ENCODE assay signal across 9 mouse cellular contexts in genomic region chr5:128976266-128976665, GRCm38 (mm10). TPM values are rescaled to one million over a fixed set of nuclear protein-coding genes. Genes with fewer than 3 reads are reported as not detected.
DNase-seq lines count a peak whose midpoint lies in the region; ATAC-seq and TF ChIP-seq lines count a peak whose summit lies in the region.
"Had no signal": no experiment of that assay in that cellular context is flagged by ENCODE, and none has a peak within 500 bp of the region (broad histone marks: within the 10 kb centered on the region; RNA-seq: fewer than 3 reads in every experiment).

No protein-coding gene starts in this region.

- H3K9me3 ChIP-seq in intestine, postnatal 0 days (ENCODE audit: control insufficient read depth): no peaks in the 10 kb centered on the region
- H3K9me3 ChIP-seq in intestine, embryonic 15.5 days: no peaks in the 10 kb centered on the region
- H3K9me3 ChIP-seq: liver, embryonic 13.5 days had no signal

- no peak for ATAC-seq in intestine, postnatal 0 days
- ATAC-seq in intestine, embryonic 15.5 days: no peak

- no peak overlapping the region for H3K27ac ChIP-seq in intestine, postnatal 0 days (ENCODE audit: low read depth, low read length)
- H3K27ac ChIP-seq in intestine, embryonic 15.5 days: no peak overlapping the region
- no peak overlapping the region for H3K27ac ChIP-seq in bone marrow macrophage, adult 2 months (ENCODE audit: insufficient read depth, low read depth, low read length)
- no peak overlapping the region for H3K27ac ChIP-seq in olfactory bulb, adult 2 months (ENCODE audit: insufficient read depth, low read depth, low read length)
- H3K27ac ChIP-seq: liver, embryonic 13.5 days had no signal

- H3K4me1 ChIP-seq in intestine, postnatal 0 days (replicated peaks; ENCODE audit: control insufficient read depth, insufficient read depth, low read length): no peaks in the 10 kb centered on the region
- no peaks in the 10 kb centered on the region for H3K4me1 ChIP-seq in intestine, embryonic 15.5 days (replicated peaks)
- no peaks in the 10 kb centered on the region for H3K4me1 ChIP-seq in bone marrow macrophage, adult 2 months (ENCODE audit: control insufficient read depth, insufficient read depth, low read length)
- H3K4me1 ChIP-seq in olfactory bulb, adult 2 months (ENCODE audit: control insufficient read depth, insufficient read depth, low read length): peaks cover under 1% of the 10 kb centered on the region
- H3K4me1 ChIP-seq: liver, embryonic 13.5 days had no signal

- H3K4me2 ChIP-seq in intestine, postnatal 0 days (replicated peaks; ENCODE audit: low read depth): no peak overlapping the region
- no peak overlapping the region for H3K4me2 ChIP-seq in intestine, embryonic 15.5 days (replicated peaks)
- H3K4me2 ChIP-seq: liver, embryonic 13.5 days had no signal

- DNase-seq in ES-CJ7 (ENCODE audit: low read depth, low spot score): peak; percentile 77
- DNase-seq in kidney, postnatal 14 days: peak; percentile 69
- no peak for DNase-seq in urinary bladder, adult 18-20 months (ENCODE audit: low spot score in 2 of 2)
- DNase-seq in gastrocnemius, postnatal 25 days: no peak
- DNase-seq: liver, embryonic 13.5 days had no signal

- 27% methylated on average over 4 of the region's 4 CpGs for WGBS in intestine, postnatal 0 days
- WGBS in intestine, embryonic 15.5 days: 28% methylated on average over 4 of the region's 4 CpGs
- WGBS in olfactory bulb, adult 2 months: 17% methylated on average over 4 of the region's 4 CpGs

- H3K27me3 ChIP-seq in intestine, postnatal 0 days (replicated peaks; ENCODE audit: control insufficient read depth, insufficient read depth, low read length): no peaks in the 10 kb centered on the region
- no peaks in the 10 kb centered on the region for H3K27me3 ChIP-seq in intestine, embryonic 15.5 days (replicated peaks)
- H3K27me3 ChIP-seq: liver, embryonic 13.5 days had no signal

- no peak for TF ChIP-seq POLR2A in bone marrow macrophage, adult 2 months (IDR thresholded peaks at IDR 0.05; ENCODE audit: borderline replicate concordance, low read depth, low read length)
- no peak for TF ChIP-seq POLR2A in olfactory bulb, adult 2 months (IDR thresholded peaks at IDR 0.05; ENCODE audit: insufficient read depth, low read depth, low read length)

- H3K9ac ChIP-seq in intestine, postnatal 0 days (ENCODE audit: low read depth, low read length): no peak overlapping the region
- H3K9ac ChIP-seq in intestine, embryonic 15.5 days: no peak overlapping the region
- H3K9ac ChIP-seq: liver, embryonic 13.5 days had no signal

- H3K36me3 ChIP-seq in intestine, postnatal 0 days (ENCODE audit: control insufficient read depth, insufficient read depth): no peaks in the 10 kb centered on the region
- H3K36me3 ChIP-seq in intestine, embryonic 15.5 days: no peaks in the 10 kb centered on the region
- H3K36me3 ChIP-seq: liver, embryonic 13.5 days had no signal

- TF ChIP-seq CTCF in intestine, postnatal 0 days (IDR thresholded peaks at IDR 0.05; ENCODE audit: low read depth): peak; percentile 66
- peak; percentile 22; the same call in 1 of the 2 replicates for TF ChIP-seq CTCF in bone marrow macrophage, adult 2 months (IDR thresholded peaks at IDR 0.05; ENCODE audit: low read depth, low read length)
- TF ChIP-seq CTCF in olfactory bulb, adult 2 months (IDR thresholded peaks at IDR 0.05; ENCODE audit: insufficient read depth, low read depth, low read length): peak; percentile 34; the same call in 1 of the 2 replicates

- H3K4me3 ChIP-seq in intestine, postnatal 0 days (ENCODE audit: low read depth, low read length): no peak overlapping the region
- no peak overlapping the region for H3K4me3 ChIP-seq in intestine, embryonic 15.5 days (replicated peaks)
- no peak overlapping the region for H3K4me3 ChIP-seq in bone marrow macrophage, adult 2 months (ENCODE audit: insufficient read depth, low read length)
- no peak overlapping the region for H3K4me3 ChIP-seq in olfactory bulb, adult 2 months (ENCODE audit: insufficient read depth, low read depth, low read length)
- H3K4me3 ChIP-seq: liver, embryonic 13.5 days had no signal

RNA-seq across cellular contexts. Expression of gene Rimbp2, which starts 23.0 kb away (rescaled TPM):
- polyA plus RNA-seq in intestine, postnatal 0 days (2015; fragmentation: Nextera tagmentation; extraction: Ambion mirVana): 0.13 and 0.34 TPM in 2 replicates
- 0.98 and 1.5 TPM in 2 replicates for polyA plus RNA-seq in intestine, embryonic 15.5 days (2015; fragmentation: Nextera tagmentation; extraction: Ambion mirVana)
- 0.92 TPM in 1 of 2 replicates, not detected in the other for polyA plus RNA-seq in bone marrow macrophage, adult 2 months (2012; ENCODE audit: insufficient read depth, insufficient read length, missing spikeins)
- not detected in 2 replicates for polyA plus RNA-seq in olfactory bulb, adult 2 months (2012; ENCODE audit: insufficient read depth, insufficient read length, low replicate concordance, missing spikeins)
- not detected for total RNA-seq in gastrocnemius, postnatal 25 days (2021)
- polyA plus RNA-seq: liver, embryonic 13.5 days had no signal

RNA-seq across cellular contexts. Expression of gene Stx2, which starts 32.1 kb away (rescaled TPM):
- polyA plus RNA-seq in intestine, postnatal 0 days (2015; fragmentation: Nextera tagmentation; extraction: Ambion mirVana): 8.7 and 12.3 TPM in 2 replicates
- polyA plus RNA-seq in intestine, embryonic 15.5 days (2015; fragmentation: Nextera tagmentation; extraction: Ambion mirVana): 21.1 and 24.1 TPM in 2 replicates
- polyA plus RNA-seq in bone marrow macrophage, adult 2 months (2012; ENCODE audit: insufficient read depth, insufficient read length, missing spikeins): 106 and 112 TPM in 2 replicates
- polyA plus RNA-seq in olfactory bulb, adult 2 months (2012; ENCODE audit: insufficient read depth, insufficient read length, low replicate concordance, missing spikeins): not detected in 2 replicates
- total RNA-seq in gastrocnemius, postnatal 25 days (2021): 1 to 10 TPM; 7.8 to 8.8 TPM

RNA-seq across cellular contexts. Expression of gene Ran, which starts 43.6 kb away (rescaled TPM):
- 191 and 196 TPM in 2 replicates for polyA plus RNA-seq in intestine, postnatal 0 days (2015; fragmentation: Nextera tagmentation; extraction: Ambion mirVana)
- 527 and 602 TPM in 2 replicates for polyA plus RNA-seq in intestine, embryonic 15.5 days (2015; fragmentation: Nextera tagmentation; extraction: Ambion mirVana)
- polyA plus RNA-seq in bone marrow macrophage, adult 2 months (2012; ENCODE audit: insufficient read depth, insufficient read length, missing spikeins): 94.1 and 102 TPM in 2 replicates
- not detected in 2 replicates for polyA plus RNA-seq in olfactory bulb, adult 2 months (2012; ENCODE audit: insufficient read depth, insufficient read length, low replicate concordance, missing spikeins)
- 10 to 100 TPM; 64.7 to 81.1 TPM for total RNA-seq in gastrocnemius, postnatal 25 days (2021)

Comparison
In these comparisons a context has a peak if more than half of its experiments do, and no peak if none do; other contexts are left out.
1. DNase-seq: peak in ES-CJ7 (single experiment) and kidney, postnatal 14 days (single experiment); none in urinary bladder, adult 18-20 months (0 of 2) and gastrocnemius, postnatal 25 days (single experiment).
2. RNA of gene Rimbp2, which starts 23.0 kb away (polyA plus RNA-seq): not detected in olfactory bulb, adult 2 months; 0.98 to 1.5 TPM in intestine, embryonic 15.5 days, 0.13 to 0.34 TPM in intestine, postnatal 0 days and 0.92 TPM in bone marrow macrophage, adult 2 months; every median in the first group is over 10 times any median in the second.
3. RNA of gene Ran, which starts 43.6 kb away (polyA plus RNA-seq): 527 to 602 TPM in intestine, embryonic 15.5 days, 191 to 196 TPM in intestine, postnatal 0 days and 94.1 to 102 TPM in bone marrow macrophage, adult 2 months; not detected in olfactory bulb, adult 2 months; every median in the first group is over 10 times any median in the second.
4. Peak in every context shown above with its lines, with median percentiles within 50 percentile points of each other: CTCF ChIP-seq.